Mouse (Mus musculus) urinary bladder, postnatal 10 days (tissue): Measurements from ENCODE around the gene 4930550C14Rik.

ENCODE experiments used
- DNase-seq: peaks from one replicate; pipeline ENCODE4 v3.0.0; 2022; ENCODE audit warnings: low spot score

The 4930550C14Rik gene

GRCm38 (mm10) chr9:53402291-53402711, at the start of gene 4930550C14Rik:
Gene 4930550C14Rik, plus strand, starts transcription at chr9:53402325.
- DNase-seq, result no peak

GRCm38 (mm10) chr9:53353161-53353560, 49.0 kb upstream of the 4930550C14Rik start:
- no peak for DNase-seq

- no peak for DNase-seq
Observed at GRCm38 (mm10) chr9:53356219-53357155, 45.6 kb upstream of the 4930550C14Rik start.

DNA sequence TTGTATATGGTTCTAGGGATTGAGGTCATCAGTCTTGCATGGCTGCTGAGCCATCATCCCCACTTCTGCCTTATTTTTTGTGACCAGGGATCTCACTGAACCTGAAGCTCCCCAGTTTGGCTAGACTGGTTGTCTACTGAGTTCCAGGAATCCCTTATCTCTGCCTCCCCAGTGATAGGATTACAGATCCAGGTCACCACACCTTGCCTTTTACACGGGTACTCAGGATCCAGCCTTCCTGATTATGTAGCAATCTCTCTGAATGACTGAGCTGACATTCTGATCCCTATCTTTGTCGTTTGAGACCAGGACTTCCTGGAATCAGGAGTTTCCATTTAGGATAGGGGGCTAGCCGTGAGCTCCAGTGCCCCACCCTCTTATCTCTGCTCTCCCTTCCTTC, 30.8 kb upstream of the 4930550C14Rik start:
- no peak for DNase-seq

GRCm38 (mm10) chr9:53375907-53376306, 26.2 kb upstream of the 4930550C14Rik start:
- no peak for DNase-seq

DNA sequence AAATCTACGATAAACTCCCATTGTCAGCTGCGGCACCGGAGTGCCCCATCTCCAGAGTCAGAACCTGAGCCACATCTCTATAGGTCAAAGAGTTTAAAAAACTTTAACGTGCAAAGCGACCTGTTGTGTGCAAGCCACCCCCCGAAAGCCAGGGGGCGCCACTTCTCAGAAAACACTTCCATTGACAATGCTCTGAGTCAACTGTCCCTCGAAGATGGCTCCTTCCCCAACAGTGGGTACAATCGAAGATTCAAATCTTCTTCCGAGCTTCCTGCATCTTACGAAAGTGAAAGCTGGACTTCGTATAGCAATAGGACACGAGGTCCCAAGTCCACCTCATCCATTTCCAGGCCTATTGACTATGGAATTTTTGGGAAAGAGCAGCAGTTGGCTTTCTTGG, 25.3 kb upstream of the 4930550C14Rik start:
- no peak for DNase-seq

GRCm38 (mm10) chr9:53377597-53377996, 24.5 kb upstream of the 4930550C14Rik start:
- DNase-seq, result no peak

- no peak for DNase-seq
Observed at GRCm38 (mm10) chr9:53378171-53378570, 24.0 kb upstream of the 4930550C14Rik start.

GRCm38 (mm10) chr9:53380595-53380994, 21.5 kb upstream of the 4930550C14Rik start:
- no peak for DNase-seq

DNA sequence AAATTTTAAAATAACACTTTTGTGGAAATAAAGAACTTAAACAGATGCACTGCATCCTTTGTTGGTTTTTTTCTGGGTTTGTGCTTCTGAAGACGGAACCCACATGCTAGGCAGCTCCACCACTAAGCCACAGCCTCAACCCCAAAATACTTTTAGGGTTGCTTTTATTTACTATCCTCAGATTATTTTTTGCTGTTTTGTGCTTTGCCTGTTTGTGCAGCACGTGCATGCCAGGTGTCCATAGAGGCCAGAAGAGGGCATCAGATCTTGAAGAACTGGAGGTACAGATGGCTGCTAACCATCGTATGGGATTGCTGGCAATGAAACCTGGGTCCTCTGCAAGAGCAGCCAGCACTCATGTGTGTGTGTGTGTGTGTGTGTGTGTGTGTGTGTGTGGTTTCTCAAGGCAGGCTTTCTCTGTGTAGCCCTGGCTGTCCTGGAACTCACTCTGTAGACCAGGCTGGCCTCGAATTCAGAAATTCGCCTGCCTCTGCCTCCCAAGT, 21.0 kb upstream of the 4930550C14Rik start:
- no peak for DNase-seq

GRCm38 (mm10) chr9:53383951-53384866, 17.9 kb upstream of the 4930550C14Rik start, which contains the start of gene Kdelc2:
Gene Kdelc2, plus strand, starts transcription at chr9:53384025.
- no peak for DNase-seq

DNA sequence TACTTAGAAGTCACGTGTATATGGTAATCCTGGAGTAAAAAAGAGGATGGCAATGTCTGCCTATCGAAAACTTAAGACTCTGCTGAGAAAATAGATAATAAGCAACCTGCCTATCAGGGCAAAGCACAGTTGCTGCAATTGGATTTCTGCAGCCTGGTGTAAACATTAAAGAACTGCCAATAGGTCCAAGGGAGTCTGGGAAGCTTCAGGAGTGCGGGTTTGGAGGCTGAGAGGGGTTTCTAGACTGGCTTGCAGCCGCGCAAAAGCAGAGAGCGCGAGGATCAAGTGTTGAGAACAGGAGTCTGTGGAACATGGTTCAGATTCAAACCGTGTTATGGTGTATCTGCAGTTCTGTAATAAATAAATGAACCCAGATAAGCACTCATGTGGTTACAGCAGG, 17.3 kb upstream of the 4930550C14Rik start:
- DNase-seq, result no peak

- no peak for DNase-seq
Observed at GRCm38 (mm10) chr9:53387431-53387830, 14.7 kb upstream of the 4930550C14Rik start.

DNA sequence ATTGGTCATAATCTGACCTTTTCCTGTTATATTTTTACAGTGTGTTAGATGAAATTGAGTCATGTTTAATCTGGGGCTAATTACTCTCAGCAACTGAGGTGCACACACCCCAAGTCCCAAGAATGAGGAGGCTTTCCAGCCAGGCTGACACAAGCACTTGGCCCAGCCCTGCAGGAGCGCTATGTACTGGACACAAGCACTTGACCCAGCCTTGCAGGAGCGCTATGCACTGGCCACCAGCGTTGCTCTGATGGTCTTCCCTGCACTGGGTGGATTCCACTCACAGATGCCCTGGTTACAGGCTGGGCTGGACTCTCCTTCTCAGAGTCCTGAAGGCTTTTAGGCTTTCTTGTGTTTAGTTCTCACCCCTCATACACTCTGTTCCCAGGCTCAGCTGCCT, 13.0 kb upstream of the 4930550C14Rik start:
- DNase-seq, result no peak

DNA sequence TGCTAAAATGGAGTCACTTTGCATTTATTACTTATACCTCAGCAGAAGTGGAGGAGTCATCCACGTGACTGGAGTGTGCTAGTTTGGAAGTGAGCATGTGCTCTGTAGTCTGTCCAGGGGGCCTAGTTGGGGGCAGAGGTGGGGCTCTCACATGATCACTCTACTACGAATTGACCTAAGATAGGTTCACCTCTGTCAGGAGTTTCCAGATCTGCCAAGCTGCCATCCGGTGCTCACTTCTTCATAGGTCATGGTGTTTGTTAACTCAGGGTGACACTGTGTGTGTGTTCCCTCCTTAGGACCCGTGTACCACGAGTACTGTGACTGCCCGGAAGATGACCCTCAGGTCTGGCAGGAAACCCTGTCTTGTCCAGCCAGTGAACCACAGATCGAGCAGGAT, 12.0 kb upstream of the 4930550C14Rik start:
- DNase-seq, result no peak

DNA sequence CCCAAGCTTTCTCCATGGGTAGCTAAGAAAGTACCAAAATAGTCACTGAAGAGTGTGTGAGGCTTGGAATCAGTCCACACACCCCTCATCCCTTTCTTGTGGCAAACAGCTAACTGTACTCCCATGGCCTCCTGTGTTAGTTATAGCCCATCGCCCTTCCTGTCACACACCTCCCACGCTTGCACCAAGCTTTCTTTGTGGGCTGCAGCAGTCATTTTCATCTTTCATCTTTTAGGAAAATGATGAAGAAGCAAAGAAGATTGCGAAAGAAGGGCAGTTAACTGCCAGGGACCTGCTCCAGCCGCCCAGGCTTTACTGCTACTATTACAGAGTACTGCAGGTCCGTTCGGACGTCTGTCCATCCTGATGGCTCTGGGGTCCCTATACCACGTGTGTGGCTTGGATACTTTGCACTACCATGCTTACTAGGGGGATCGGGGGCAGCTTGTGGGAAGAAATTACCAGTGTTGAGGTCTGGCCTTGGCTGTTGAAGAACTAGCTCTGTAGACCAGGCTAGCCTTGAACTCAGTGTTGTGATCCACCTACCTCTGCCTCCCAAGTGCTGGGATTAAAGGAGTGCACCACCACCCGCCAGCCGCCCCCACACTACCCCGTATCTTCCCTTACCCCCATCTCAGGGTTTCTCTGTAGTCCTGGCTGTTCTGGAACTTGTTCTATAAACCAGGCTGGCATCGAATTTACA, 4.3 kb upstream of the 4930550C14Rik start:
- DNase-seq, result no peak

GRCm38 (mm10) chr9:53398388-53398700, 3.8 kb upstream of the 4930550C14Rik start:
- DNase-seq, result no peak

DNA sequence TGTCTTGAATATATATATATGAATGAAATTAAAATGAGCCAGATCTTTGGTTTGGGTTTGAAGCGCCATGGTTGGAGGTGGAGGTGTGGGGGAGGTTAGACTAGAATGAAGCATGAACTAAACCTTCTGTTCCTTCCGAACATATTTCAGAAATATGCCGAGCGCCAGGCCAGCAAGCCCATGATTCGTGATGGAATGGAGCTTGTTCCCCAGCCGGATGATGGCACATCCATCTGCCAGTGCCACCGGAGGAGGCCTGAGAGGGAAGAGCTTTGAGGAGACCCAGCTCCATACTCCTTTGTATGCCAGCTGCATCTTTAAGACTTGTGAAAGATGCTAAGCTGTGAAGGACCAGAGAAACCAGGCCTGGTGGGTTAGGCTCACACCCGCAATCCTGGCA, 2.6 kb upstream of the 4930550C14Rik start:
- no peak for DNase-seq

GRCm38 (mm10) chr9:53400696-53401095, 1.4 kb upstream of the 4930550C14Rik start:
- DNase-seq, result no peak

DNA sequence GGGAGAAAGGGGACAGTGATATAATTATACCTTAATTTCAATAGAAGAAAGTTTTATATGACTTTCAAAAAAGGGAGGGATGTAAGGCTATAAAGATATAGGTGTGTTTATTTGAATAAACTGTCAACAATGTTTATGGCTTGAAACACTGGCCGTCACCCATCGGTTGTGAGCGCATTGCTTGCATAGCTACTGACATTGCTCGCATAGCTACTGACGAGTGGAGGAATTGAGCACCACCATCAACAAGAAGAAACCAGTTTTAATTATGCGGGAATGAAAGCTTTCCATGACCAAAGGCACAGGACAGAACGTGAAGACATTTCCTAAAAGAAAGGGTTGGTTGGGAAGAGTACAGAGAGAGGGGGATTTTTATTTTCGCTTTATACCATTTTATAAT, 979 bp upstream of the 4930550C14Rik start:
- DNase-seq, result no peak

- DNase-seq, result no peak
Observed at GRCm38 (mm10) chr9:53402991-53403390, 866 bp downstream of the 4930550C14Rik start.
